Mouse (Mus musculus) embryo, embryonic 9.5 days (tissue): ENCODE results near the gene Calhm2.
"Not testable (repeated sequence)": the region's sequence is repeated elsewhere in the genome, so short reads cannot be mapped to it uniquely, and the experiment has no call there.

Source experiments
- DNase-seq: peaks from one replicate; pipeline ENCODE4 v3.0.0-alpha.2; 2017; ENCODE audit errors: extremely low spot score

Calhm2 gene

DNA sequence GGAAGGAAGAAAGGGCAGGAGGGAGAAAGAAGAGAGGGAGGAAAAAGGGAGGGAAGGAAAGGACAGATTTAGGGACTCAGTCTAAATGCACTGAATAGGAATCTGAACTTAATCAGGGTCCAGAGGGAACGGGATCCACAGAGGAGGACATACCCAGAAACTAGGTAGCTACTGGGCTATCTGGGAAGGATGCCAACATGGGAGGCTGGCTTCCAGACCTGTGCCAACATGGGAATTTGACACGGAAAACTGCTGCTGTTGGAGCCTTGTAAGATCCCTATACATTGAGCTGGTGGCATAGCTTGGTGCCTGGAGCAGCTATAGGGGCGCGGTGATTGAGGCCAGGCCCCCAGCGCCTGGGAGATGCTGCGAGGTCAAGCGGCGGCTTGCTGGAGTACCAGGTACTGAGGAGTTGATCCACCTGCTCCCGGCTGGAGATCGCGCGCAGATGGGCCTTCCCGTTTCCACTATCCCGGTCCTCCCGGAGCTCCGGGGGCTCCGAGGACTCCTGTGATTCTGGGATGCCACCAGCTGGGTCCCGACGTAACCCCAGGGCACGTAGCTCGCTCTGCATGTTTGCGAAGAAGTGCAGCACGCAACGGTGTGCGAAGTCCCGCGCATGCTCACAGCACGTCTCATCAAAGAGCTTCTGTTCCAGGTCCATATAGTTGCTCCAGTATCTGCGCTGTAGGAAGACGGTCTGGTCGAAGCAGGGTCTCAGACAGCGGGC, 13.4 kb upstream of the Calhm2 start:
- no peak for DNase-seq

DNA sequence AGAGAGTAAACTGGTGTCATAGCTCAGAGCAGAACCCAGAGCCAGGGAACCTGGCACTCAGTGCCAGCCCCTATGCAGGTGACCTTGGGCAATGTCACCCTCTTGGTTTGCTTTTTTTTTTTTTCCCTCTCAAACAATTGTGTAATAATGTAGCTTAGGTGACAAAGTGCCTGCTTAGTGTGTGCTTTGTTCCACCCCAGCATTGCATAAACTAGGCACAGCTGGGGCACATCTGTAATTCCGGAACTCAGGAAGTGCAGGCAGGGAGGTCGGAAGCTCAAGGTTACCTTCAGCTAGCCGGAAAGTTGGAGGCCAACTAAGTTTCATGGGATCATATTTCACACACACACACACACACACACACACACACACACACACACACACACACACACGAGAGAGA, 11.8 kb upstream of the Calhm2 start:
- DNase-seq: no peak

DNA sequence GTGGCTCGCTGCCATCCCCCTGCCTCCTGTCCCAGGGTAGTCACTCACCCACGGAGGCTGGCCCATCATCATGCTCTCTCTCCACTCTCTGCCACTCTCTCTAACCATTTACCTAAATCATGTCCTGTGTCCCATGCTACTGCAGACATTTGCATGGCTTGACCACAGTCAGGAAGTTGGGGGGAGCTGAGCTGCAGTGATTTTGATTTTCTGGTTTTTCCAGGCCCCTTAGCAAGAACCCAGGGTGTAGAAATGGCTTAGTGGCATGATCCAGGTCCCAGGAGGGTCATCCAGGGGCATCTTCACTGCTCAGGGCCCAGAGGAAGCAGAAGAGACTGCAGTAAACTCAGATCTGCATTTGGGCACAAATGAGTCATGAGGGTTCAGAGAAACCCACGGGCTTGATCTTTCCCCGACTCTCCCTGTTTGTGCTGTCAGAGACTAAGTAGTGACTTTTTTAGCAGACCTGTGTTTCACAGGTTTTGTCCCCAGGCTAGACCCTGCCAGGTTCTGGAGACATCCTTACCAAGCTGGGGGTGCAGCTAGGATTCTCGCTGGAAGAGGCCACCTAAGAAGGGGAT, 10.3 kb upstream of the Calhm2 start:
- DNase-seq: no peak

DNA sequence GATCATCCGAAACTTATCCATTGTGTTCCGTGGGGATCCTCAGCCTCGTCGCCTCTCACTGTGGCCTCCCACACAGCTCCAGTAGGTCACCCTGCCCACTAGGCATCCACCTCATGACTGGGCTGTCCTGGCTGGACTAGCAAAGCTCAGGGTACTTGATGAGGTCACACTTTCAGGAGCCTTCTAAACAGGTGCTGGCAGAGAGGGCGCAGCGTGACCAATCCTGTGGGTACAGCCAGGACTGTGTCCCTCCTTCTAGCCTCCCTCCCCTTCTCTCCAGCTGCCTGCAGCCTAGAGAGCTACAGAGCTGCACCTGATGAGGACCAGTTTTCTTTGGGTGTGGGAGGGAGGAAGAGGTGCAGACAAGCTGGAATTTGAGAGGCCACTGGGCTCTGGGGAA, 6.1 kb upstream of the Calhm2 start, which contains the start of gene Calhm1:
TSS of gene Calhm1 (minus strand) at position 101 of the 400 bp plus-strand sequence.
- DNase-seq: no peak

DNA sequence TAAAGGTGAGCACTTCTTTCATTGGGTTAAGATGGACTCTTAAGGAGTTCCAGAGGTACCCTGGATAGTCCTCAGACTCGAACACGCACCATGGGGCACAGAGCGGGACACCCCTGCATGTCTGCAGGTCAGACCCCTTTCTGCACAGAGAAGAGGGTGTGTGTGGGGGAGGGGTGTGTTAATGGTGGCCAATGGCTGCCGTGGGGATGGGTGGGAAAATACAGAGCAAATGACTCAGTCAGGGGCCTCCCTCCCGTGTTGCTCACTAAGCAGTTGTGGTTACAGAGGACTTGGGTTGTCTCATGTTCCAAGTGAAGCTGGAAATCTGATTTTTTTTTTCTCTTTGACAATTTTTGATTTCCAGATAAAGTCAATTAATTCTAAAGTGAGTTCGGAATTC, 4.3 kb upstream of the Calhm2 start:
- DNase-seq: no peak

DNA sequence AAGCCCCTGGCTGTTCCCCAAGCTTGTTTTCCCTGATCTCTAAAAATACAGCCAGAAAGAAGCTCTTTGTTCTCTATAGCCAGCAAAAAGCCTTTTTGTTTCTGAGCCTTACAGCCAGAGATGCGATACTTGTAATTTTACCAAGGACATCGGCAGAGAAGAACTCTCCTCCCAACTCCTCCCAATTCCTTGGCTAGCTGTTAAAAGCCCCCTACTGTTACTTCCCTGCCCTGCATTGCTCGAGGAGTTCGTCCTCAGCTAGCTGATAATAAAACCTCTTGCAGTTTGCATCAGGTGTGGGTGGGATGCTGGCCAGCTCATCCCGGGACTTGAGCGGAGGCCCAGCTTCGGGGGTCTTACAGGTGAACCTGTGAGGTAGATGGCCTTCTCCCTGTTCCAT, 1.5 kb upstream of the Calhm2 start:
- DNase-seq: not testable (repeated sequence)

DNA sequence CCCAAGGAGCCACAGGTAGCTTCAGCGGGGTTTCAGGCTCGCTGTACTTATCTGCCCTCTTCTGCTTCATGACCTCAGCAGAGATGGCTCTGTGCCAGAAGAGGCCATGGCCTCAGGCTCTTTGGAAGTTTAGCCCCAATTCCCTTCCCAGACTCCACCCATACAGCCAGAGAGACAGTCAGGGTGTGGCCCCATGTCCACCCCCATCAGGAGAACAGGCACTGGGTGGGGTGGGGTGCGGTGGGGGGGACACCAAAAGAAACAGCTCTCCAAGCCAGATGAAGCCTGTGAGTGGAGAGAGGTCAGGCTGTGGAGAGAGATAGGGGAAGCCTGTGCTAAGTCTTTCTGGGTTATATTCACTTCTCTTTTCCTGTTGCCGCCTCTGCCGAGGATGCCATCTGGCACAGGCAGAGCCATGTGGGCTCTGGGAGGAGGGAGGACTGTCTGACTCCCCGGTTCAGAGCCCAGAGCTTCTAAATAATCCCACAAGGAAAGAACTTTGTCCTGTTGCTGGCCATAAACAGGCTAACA, 978 bp downstream of the Calhm2 start:
- no peak for DNase-seq

DNA sequence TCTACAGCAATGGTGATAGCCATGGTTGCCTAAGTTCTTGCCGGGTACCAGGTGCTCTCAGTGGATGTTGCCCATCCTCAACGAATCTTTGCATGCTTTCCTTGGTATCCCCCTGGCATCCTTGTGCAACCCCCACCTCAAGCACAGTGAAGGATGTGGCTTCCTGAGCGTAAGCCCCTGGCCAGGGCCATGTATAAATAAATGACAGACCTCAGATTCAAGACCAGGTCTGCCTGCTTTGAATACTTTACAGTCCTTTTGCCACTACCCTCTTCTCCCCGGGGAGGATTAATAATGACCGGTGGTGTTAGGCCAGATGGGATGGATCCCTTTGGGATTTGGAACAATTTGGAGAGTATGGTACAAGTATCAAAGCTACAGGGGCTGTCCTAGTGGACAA, 1.9 kb downstream of the Calhm2 start:
- no peak for DNase-seq

DNA sequence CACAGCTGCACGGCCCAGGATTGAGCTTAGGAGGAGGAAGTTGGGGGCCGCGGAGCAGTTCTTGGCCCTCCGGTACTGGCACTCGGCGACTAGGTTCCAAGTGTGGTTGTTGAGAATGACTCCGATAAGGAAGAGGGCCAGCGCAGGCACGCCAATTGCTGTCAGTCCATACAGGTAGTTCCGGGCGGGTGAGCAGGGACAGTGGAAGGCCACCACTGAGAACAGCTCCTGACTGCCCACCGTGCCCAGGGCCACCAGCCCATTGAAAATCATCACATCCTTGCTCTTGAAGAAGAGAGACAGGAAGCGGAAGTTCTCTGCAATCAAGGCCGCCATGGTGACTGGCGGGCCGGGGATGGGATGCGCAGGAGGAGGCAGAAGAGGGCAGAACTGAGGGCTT, 2.5 kb downstream of the Calhm2 start:
- no peak for DNase-seq

DNA sequence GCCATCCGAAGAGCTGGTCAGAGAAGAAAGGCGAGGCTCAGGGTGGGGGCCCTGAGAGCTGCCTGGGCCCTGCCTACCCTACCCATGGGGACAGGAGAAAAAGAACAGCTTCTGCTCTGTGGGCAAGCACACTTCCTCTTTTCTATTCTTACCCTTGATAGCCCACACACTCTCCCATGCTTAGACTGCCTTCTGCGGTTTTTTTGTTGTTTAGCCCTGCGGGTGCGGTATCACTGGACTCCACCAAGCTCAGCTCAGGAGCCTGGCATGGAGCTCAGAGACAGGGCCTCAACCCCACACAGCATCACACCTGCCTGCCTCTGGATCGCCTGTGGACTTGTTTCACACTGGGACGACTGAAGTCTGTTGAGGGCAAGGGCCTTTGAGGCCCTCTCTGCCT, 4.9 kb downstream of the Calhm2 start:
- DNase-seq: no peak

DNA sequence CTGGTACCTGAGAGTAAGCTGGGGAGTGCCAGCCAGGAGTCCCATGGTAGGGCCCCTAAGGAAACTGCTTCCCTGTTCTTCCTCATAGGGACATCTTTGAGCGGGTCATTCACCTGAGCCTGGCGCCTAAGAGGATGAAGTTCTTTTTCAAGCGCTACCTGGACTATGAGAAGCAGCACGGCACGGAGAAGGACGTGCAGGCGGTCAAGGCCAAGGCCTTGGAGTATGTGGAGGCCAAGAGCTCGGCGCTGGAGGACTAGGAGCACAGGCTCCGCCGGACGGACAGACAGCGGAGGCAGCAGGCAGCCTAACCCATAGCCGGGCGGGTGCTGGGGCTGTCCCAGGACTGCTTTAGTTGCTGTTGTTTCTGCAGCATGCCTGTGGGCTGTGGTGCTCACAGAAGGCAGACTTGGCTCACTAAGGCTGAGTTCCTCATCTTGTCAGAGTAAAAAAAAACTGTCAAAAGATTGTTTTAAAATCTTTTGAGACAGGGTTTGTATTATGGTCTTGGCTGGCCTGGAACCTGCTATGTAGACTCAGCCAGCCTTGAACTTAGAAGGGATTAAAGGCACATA, 7.5 kb downstream of the Calhm2 start:
- DNase-seq: no peak

DNA sequence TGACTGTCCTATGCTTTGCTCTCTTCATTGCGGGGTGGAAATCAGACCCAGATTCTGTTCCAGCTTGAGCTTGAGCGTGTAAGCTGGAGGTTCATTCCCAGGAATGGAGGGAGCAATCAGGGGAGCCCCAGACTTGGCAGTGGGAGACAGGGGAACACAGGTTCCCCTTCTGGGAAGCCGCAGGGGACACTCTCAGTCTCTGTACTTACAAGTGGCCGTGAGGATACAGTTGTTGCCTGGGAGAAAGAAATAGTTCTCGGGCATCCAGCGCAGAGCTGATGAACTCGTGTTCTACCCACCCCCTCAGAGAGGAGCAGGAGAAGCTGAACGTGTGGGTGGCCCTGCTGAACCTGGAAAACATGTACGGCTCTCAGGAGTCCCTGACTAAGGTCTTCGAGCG, 9.3 kb downstream of the Calhm2 start:
- no peak for DNase-seq

DNA sequence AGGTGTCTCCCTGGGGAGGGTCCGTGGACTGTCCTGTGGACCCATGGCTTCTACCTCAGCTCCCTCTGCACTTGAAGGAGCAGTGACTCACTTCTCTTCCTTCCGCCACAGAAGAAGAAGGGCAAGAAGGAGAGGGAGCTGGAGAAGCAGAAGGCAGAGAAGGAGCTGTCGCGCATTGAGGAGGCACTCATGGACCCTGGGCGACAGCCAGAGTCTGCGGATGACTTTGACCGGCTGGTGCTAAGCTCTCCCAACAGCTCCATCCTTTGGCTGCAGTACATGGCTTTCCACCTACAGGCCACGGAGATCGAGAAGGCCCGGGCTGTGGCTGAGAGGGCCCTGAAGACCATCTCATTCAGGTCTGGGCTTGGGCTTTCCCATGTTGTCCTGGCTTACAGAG, 9.9 kb downstream of the Calhm2 start:
- DNase-seq: no peak

DNA sequence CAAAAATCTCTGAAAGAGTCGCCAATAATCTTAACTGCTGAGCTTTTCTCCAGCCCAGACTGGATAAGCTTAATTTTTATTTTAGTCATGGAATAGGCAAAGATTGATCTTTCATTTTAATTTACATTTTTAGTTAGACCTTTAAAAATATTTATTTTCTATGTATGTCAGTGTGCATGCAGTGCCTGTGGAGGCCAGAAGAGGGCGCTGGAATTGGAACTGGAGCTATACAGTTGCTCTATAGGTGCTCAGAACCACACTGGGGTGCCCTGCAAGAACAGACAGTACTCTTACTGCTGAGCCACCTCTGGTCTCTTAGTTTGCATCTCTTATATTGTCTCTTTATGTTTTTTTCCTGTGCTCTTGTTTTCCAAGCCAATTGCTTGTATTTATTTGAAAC, 15.3 kb downstream of the Calhm2 start:
- DNase-seq: no peak

DNA sequence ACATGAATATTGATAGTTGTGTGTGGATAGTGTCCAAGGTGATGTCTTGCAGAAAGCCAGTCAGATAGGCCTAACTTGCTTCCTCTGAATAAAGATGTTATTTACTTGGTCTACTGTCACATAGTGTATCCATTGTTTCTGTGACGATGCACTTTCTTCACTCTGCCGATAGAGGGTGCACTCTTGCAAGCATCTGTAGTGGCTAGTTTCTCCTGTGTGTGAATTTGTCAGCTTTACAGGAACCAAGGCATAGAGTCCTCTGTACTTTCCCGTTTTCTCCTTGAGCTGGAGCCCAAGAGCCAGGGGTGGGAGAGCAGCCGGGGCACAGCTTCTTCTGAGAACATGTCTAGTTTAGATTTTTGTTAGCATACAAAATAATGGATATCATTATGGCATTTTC, 17.0 kb downstream of the Calhm2 start:
- DNase-seq: peak; percentile 10

DNA sequence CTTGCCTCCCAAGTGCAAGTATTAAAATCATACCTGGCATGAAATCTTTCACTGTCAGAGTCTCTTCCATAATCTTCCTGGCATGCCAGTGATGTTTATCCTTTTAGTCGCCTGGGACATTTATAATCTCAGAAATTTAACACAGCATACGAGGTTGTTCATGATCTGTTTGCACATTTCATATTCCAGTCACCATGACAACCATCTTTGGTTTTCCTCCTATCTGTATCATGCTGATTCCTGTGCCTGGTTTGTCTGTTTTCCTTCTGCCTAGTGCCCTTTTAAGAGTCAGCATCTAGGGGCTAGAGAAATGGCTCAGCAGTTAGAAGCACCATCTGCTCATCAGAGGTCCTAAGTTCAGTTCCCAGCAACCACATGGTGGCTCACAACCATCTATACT, 19.5 kb downstream of the Calhm2 start:
- no peak for DNase-seq

DNA sequence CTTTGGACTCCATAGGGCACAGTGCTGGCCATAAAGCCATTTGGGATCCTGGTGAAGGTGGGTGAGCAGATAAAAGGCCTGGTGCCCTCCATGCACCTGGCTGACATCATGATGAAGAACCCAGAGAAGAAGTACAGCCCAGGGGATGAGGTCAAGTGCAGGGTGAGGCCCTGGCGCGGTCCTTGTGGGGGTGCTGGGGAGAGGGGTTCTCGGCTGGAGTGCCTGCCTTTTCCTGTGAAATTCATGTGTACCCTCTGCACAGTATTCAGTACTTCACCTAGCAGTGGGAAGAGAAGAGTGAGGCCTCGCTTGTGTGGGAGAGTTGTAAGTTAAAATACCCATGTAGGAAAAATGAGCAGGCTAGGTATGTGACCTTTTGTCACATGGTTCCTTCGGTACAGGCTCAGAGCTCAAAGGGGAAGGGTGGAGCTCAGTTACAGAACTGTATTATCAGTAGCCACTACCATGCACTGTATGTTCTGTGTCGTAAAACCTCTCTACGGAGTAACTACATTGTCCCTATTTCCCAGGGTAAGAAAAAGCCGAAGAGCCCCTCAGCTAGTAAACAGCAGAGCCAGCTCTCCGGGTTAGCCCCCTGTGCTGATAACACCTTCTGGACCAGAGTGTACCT, 33.3 kb downstream of the Calhm2 start:
- DNase-seq: no peak

DNA sequence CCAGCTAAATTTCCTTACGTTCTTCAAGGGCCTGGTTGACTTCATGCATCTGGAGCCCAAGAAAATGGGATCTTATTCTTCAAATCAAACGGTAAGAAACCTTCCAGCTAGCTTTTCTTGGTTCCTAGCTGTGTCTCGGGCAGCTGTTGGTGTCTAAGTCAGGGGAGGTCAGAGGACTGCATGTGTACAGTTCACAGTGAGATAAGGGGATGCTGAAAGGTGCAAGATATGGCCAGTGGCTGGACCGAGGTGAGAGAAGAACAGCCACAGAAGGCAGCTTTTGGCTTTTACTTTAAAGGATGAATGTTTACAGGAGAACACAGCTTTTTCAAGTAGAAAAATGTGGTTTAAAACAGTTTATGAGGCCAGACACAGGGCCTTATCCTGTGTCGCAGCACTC, 37.0 kb downstream of the Calhm2 start:
- DNase-seq: no peak

DNA sequence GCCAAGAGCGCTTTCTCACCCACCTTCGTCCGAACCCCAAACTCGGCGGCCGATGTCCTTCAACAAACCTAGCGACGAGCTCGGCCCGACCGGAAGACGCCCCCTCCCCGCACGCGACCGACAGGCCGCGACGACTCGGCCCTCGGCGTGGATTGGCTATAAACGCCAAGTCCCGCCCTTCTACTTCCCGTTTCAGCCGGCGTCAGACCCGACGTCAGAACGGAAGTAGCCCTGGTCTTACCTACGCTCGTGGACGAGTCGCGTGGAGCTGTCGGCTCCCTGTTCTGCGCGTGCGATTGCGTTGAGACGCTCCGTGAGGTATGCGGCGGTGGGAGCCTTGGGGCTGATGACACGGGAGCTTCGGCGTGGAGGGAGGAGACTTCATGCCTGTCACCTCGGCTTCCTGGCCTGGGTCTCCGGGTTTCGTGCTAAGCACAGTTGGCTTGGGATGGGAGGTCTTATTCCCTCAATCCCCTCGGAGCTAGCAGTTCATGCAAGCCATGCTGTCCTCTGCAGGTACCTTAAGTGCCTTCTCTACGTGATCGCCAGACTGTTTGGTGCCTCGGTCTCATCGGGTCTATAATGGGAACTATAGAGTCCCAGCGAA, 47.4 kb downstream of the Calhm2 start, which contains the start of the genes Usmg5 and Pdcd11:
TSS of gene Usmg5 (minus strand) at position 98 of the 607 bp plus-strand sequence.
TSS of gene Pdcd11 (plus strand) at position 219 of the 607 bp plus-strand sequence.
- DNase-seq: peak; percentile 92

DNA sequence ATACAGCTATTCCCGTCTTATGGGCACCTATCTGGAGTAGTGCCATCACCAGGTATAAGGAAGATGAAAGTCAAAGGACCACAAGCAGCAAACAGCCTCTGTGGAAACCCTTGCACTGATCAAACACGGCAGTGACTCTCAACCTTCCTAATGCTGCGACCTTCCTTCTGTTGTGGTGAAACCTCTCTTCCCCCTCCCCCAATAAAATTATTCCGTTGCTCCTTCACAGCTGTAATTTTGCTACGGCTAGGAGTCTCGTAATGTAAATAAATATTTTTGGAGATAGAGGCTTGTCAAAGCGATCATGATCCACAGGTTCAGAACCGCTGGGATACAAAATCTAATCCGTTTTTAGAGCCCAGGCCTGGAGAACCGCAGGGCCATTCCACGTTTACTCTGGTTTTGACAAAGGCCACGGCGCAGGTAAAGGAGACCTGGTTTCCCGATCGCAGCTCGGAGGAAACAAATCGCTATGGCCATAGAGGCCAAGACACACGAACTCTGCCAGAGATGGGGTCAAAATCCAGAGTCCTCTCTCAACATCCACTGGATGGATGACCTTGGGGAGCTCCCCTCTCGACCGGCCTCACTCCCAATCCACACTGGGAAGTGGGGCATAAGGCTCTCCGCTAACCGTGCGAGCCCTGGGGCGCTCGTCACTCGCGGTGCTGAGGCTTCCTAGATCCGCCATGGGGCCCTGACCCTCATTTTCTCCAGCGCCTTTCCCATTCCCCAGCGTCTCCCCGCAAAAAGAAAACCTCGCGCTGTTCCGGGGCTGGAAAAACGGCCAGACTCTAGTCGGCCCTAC, 48.2 kb downstream of the Calhm2 start:
- DNase-seq: no peak

DNA sequence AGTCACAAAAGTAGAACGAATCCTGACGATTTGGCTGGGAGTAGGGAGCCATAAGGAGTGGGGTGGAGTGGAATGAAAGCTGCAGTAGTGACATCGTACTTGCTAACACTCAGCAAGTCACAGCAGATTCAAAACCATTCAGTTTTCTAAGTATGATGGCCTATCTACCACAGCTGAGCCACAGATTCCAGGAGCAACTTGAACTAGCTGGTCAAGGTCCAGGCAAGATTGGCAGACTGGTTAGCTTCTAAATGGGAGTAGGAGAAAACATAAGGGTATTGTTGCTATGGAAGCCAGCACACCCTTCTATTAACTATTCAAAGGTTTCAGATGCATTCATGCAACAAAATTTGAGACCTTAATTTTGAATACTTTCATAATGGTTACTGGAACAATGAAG, 49.9 kb downstream of the Calhm2 start:
- no peak for DNase-seq
